Mouse (Mus musculus) ES-E14 (cell line): Measurements from ENCODE around the gene Krt9.

Source experiments
- CHD2 ChIP-seq: IDR thresholded peaks from 2 replicates; pipeline ENCODE4 v1.6.1; 2014; ENCODE audit warnings: mild to moderate bottlenecking, low read depth, low read length, inconsistent platforms
- HCFC1 ChIP-seq: IDR thresholded peaks from 2 replicates; pipeline ENCODE4 v1.6.1; 2012; ENCODE audit warnings: low read length, inconsistent platforms, borderline replicate concordance; ENCODE audit not compliant: insufficient read depth
- MAFK ChIP-seq: IDR thresholded peaks from 2 replicates; pipeline ENCODE4 v1.6.1; 2014; ENCODE audit warnings: mild to moderate bottlenecking, low read depth, low read length, inconsistent platforms; ENCODE audit not compliant: insufficient read depth
- ZC3H11A ChIP-seq: IDR thresholded peaks from 2 replicates; pipeline ENCODE4 v1.6.1; 2012; ENCODE audit warnings: low read depth, mild to moderate bottlenecking, inconsistent platforms, low read length, borderline replicate concordance
- ZNF384 ChIP-seq: IDR thresholded peaks from 2 replicates; pipeline ENCODE4 v1.6.1; 2012; ENCODE audit warnings: low read depth, low read length, inconsistent platforms

DNA sequence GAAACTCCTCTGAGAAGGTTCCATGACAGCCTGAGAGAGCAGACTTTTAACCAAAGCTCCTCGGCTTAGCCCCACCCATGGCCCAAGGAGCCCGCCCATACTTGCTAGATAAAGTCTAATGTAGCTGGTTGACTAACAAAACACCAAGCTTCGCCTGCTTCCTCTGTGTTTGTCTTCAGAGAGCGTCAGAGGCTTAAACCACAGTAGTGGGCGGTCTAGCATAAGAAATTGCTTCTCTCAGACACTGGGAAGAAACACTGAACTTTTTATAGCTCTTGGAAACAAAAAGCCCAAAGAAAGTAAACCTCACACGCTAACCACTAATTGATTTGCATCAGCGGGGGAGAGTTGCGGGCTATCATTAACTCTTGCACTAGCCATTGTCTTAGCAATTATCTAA, 28.7 kb upstream of the Krt9 start:
- TF ChIP-seq HCFC1 (no peak), ZC3H11A (no peak), CHD2 (no peak), MAFK (no peak), ZNF384 (no peak)
